Mouse (Mus musculus) MEL (cell line): ENCODE data around the gene Unc119.

Experiments
- BHLHE40 ChIP-seq: IDR thresholded peaks from 2 replicates; pipeline ENCODE4 v1.6.1; 2012; ENCODE audit warnings: low read depth, mild to moderate bottlenecking, inconsistent platforms, low read length, improper control_type of control experiment, borderline replicate concordance
- MAX ChIP-seq: IDR thresholded peaks from 2 replicates; pipeline ENCODE4 v1.6.1; 2011; ENCODE audit warnings: low read length, improper control_type of control experiment
- MXI1 ChIP-seq: IDR thresholded peaks from 2 replicates; pipeline ENCODE4 v1.6.1; 2011; ENCODE audit warnings: mild to moderate bottlenecking, low read depth, low read length, improper control_type of control experiment

- TF ChIP-seq BHLHE40 (no peak), MXI1 (no peak), MAX (no peak)
Observed at GRCm38 (mm10) chr11:78322076-78322831, 21.0 kb upstream of the Unc119 start.
